Mouse (Mus musculus) E14TG2a.4 (cell line): ENCODE data around the gene Foxp1.

ENCODE experiments used
- CTCF ChIP-seq: conservative IDR thresholded peaks from 2 replicates; pipeline ENCODE4 v1.5.1; 2014; ENCODE audit warnings: low read length
- POU5F1 ChIP-seq: IDR thresholded peaks from 2 replicates; pipeline ENCODE4 v1.6.1; 2014; ENCODE audit warnings: low read length, borderline replicate concordance

- TF ChIP-seq CTCF (no peak), POU5F1 (no peak)
These were observed 81.4 kb downstream of the Foxp1 start for GRCm38 (mm10) chr6:99441100-99441499.
